Mouse (Mus musculus) liver, embryonic 11.5 days (tissue): Measurements from ENCODE around the gene Gpcpd1. TPM values are rescaled to one million over a fixed set of nuclear protein-coding genes. Genes with fewer than 3 reads are reported as not detected.

Experiments used
- ATAC-seq: fragments of 200-750 bp; cut with Nextera tagmentation; replicated peaks from 2 replicates; pipeline ENCODE4 v1.8.0; 2017; ENCODE audit warnings: moderate number of reproducible peaks, mild to moderate bottlenecking, moderate TSS enrichment, moderate library complexity; ENCODE audit not compliant: low FRiP score
- DNase-seq: peaks from one replicate; pipeline ENCODE4 v3.0.0-alpha.2; 2017; ENCODE audit warnings: low spot score
- H3K27ac ChIP-seq: fragments of 300-500 bp; sonication (generic); 2 replicates; pipeline ENCODE4 v1.5.1; 2014; ENCODE audit warnings: mild to moderate bottlenecking, low read depth, low read length, control low read depth
- H3K27me3 ChIP-seq: fragments of 300-500 bp; sonication (generic); replicated peaks from 2 replicates; pipeline ENCODE4 v1.6.1; 2014; ENCODE audit warnings: low read length, mixed read lengths; ENCODE audit not compliant: control insufficient read depth, insufficient read depth
- H3K36me3 ChIP-seq: fragments of 300-500 bp; sonication (generic); 2 replicates; pipeline ENCODE4 v1.6.1; 2014; ENCODE audit warnings: mild to moderate bottlenecking, low read length, moderate library complexity, mixed read lengths; ENCODE audit not compliant: control insufficient read depth, insufficient read depth
- H3K4me1 ChIP-seq: fragments of 300-500 bp; sonication (generic); replicated peaks from 2 replicates; pipeline ENCODE4 v1.6.1; 2014; ENCODE audit warnings: low read length, mixed read lengths; ENCODE audit not compliant: control insufficient read depth, insufficient read depth
- H3K4me2 ChIP-seq: fragments of 300-500 bp; sonication (generic); 2 replicates; pipeline ENCODE4 v1.6.1; 2014; ENCODE audit warnings: mild to moderate bottlenecking, control low read depth, moderate library complexity
- H3K4me3 ChIP-seq: fragments of 300-500 bp; sonication (generic); 2 replicates; pipeline ENCODE4 v1.5.1; 2014; ENCODE audit warnings: low read depth, low read length, control low read depth
- H3K9ac ChIP-seq: fragments of 300-500 bp; sonication (generic); 2 replicates; pipeline ENCODE4 v1.6.1; 2014; ENCODE audit warnings: low read depth, low read length, control low read depth
- H3K9me3 ChIP-seq: fragments of 300-500 bp; sonication (generic); 2 replicates; pipeline ENCODE4 v1.6.1; 2016; ENCODE audit warnings: low read length, inconsistent platforms, mixed read lengths; ENCODE audit not compliant: control insufficient read depth
- WGBS: fragments of 180-500 bp; shearing (Covaris S2); extraction: QIAGEN DNeasy Blood & Tissue Kit; methylation state at CpG from one replicate; pipeline ENCODE4 v1.1.7; 2014; 5-methylcytosine and 5-hydroxymethylcytosine counted together
- polyA plus RNA-seq: library from polyadenylated mRNA; unstranded; fragments of >200 nt; fragmentation: Nextera tagmentation; extraction: Ambion mirVana; gene quantifications from 2 replicates; pipeline ENCODE4 v1.2.1, GENCODE M21; 2014

Gene Gpcpd1
- polyA plus RNA-seq, 1 experiment from 2014 or later = 23.2 TPM

GRCm38 (mm10) chr2:132512051-132512976 is 75.2 kb downstream of the Gpcpd1 start:
- H3K27ac ChIP-seq = peak overlapping the region; percentile 88
- no peaks in the 10 kb centered on the region for H3K27me3 ChIP-seq
- peaks cover 20% of the 10 kb centered on the region for H3K4me1 ChIP-seq
- H3K4me2 ChIP-seq = peak overlapping the region; percentile 76
- H3K36me3 ChIP-seq = no peaks in the 10 kb centered on the region
- H3K4me3 ChIP-seq = peak overlapping the region; percentile 29
- peak; percentile 31 for DNase-seq
- no peaks in the 10 kb centered on the region for H3K9me3 ChIP-seq
- 14% methylated on average over 19 of the region's 19 CpGs for WGBS
- peak; percentile 84 for ATAC-seq
- H3K9ac ChIP-seq = peak overlapping the region; percentile 57

- Histone ChIP-seq H3K27me3 (no peaks in the 10 kb centered on the region), H3K9ac (no peak overlapping the region), H3K4me1 (peaks cover 20% of the 10 kb centered on the region), H3K27ac (no peak overlapping the region), H3K36me3 (no peaks in the 10 kb centered on the region), H3K4me3 (no peak overlapping the region), H3K9me3 (no peaks in the 10 kb centered on the region), H3K4me2 (no peak overlapping the region)
- ATAC-seq (no peak), DNase-seq (peak; percentile 10)
- 65% methylated on average over 5 of the region's 7 CpGs for WGBS
Observed at GRCm38 (mm10) chr2:132511011-132511818, 76.3 kb downstream of the Gpcpd1 start.

- WGBS = 67% methylated on average over 1 of the region's 1 CpGs
- no peak for ATAC-seq
- no peak for DNase-seq
- H3K27ac ChIP-seq = no peak overlapping the region
- H3K9ac ChIP-seq = no peak overlapping the region
- H3K4me2 ChIP-seq = no peak overlapping the region
- H3K9me3 ChIP-seq = no peaks in the 10 kb centered on the region
- H3K4me1 ChIP-seq = peaks cover 20% of the 10 kb centered on the region
- H3K36me3 ChIP-seq = no peaks in the 10 kb centered on the region
- H3K27me3 ChIP-seq = no peaks in the 10 kb centered on the region
- H3K4me3 ChIP-seq = no peak overlapping the region
Observed at GRCm38 (mm10) chr2:132509714-132510113, 77.8 kb downstream of the Gpcpd1 start.

- no peaks in the 10 kb centered on the region for H3K36me3 ChIP-seq
- H3K9ac ChIP-seq = no peak overlapping the region
- H3K4me1 ChIP-seq = peaks cover 20% of the 10 kb centered on the region
- no peak overlapping the region for H3K27ac ChIP-seq
- DNase-seq (no peak), ATAC-seq (no peak)
- H3K4me2 ChIP-seq = no peak overlapping the region
- H3K9me3 ChIP-seq = no peaks in the 10 kb centered on the region
- H3K4me3 ChIP-seq = no peak overlapping the region
- 73% methylated on average over 9 of the region's 9 CpGs for WGBS
- H3K27me3 ChIP-seq = no peaks in the 10 kb centered on the region
Observed at GRCm38 (mm10) chr2:132509261-132509660, 78.3 kb downstream of the Gpcpd1 start.

GRCm38 (mm10) chr2:132507521-132507920 is 80.0 kb downstream of the Gpcpd1 start:
- Histone ChIP-seq H3K4me3 (no peak overlapping the region), H3K9me3 (no peaks in the 10 kb centered on the region), H3K4me2 (no peak overlapping the region), H3K9ac (no peak overlapping the region), H3K27me3 (no peaks in the 10 kb centered on the region), H3K27ac (no peak overlapping the region), H3K4me1 (peaks cover 3% of the 10 kb centered on the region), H3K36me3 (no peaks in the 10 kb centered on the region)
- ATAC-seq (no peak), DNase-seq (no peak)
- WGBS = 62% methylated on average over 6 of the region's 6 CpGs

GRCm38 (mm10) chr2:132507091-132507490 is 80.4 kb downstream of the Gpcpd1 start:
- H3K27ac ChIP-seq = no peak overlapping the region
- DNase-seq (no peak), ATAC-seq (no peak)
- no peaks in the 10 kb centered on the region for H3K27me3 ChIP-seq
- 52% methylated on average over 14 of the region's 14 CpGs for WGBS
- H3K4me2 ChIP-seq = no peak overlapping the region
- no peaks in the 10 kb centered on the region for H3K4me1 ChIP-seq
- 0 out of 2 replicates have a peak, but pooled peaks cover under 1% of the 10 kb centered on the region for H3K9me3 ChIP-seq
- H3K4me3 ChIP-seq = no peak overlapping the region
- no peaks in the 10 kb centered on the region for H3K36me3 ChIP-seq
- no peak overlapping the region for H3K9ac ChIP-seq

- no peak for DNase-seq
- H3K9me3 ChIP-seq = 0 out of 2 replicates have a peak, but pooled peaks cover 2% of the 10 kb centered on the region
- 90% methylated on average over 6 of the region's 6 CpGs for WGBS
Observed at GRCm38 (mm10) chr2:132505828-132506227, 81.7 kb downstream of the Gpcpd1 start.

GRCm38 (mm10) chr2:132498344-132498743 is 89.2 kb downstream of the Gpcpd1 start:
- Histone ChIP-seq H3K4me1 (no peaks in the 10 kb centered on the region), H3K9ac (no peak overlapping the region), H3K4me3 (no peak overlapping the region), H3K27me3 (no peaks in the 10 kb centered on the region), H3K36me3 (no peaks in the 10 kb centered on the region), H3K4me2 (no peak overlapping the region), H3K9me3 (0 out of 2 replicates have a peak, but pooled peaks cover 2% of the 10 kb centered on the region), H3K27ac (no peak overlapping the region)
- DNase-seq (no peak), ATAC-seq (no peak)
- WGBS = 82% methylated on average over 3 of the region's 3 CpGs

More at GRCm38 (mm10) chr2:132505828-132506227, 81.7 kb downstream of the Gpcpd1 start:
- no peaks in the 10 kb centered on the region for H3K36me3 ChIP-seq
- no peak for ATAC-seq
- no peak overlapping the region for H3K27ac ChIP-seq
- no peak overlapping the region for H3K9ac ChIP-seq
- H3K27me3 ChIP-seq = no peaks in the 10 kb centered on the region
- H3K4me3 ChIP-seq = no peak overlapping the region
- H3K4me1 ChIP-seq = no peaks in the 10 kb centered on the region
- no peak overlapping the region for H3K4me2 ChIP-seq
